Mouse (Mus musculus): ENCODE results near the gene Gm8439.
A peak's percentile ranks its signal among the peaks of the same experiment; 100 is the strongest.

Gene Gm8439

DNA sequence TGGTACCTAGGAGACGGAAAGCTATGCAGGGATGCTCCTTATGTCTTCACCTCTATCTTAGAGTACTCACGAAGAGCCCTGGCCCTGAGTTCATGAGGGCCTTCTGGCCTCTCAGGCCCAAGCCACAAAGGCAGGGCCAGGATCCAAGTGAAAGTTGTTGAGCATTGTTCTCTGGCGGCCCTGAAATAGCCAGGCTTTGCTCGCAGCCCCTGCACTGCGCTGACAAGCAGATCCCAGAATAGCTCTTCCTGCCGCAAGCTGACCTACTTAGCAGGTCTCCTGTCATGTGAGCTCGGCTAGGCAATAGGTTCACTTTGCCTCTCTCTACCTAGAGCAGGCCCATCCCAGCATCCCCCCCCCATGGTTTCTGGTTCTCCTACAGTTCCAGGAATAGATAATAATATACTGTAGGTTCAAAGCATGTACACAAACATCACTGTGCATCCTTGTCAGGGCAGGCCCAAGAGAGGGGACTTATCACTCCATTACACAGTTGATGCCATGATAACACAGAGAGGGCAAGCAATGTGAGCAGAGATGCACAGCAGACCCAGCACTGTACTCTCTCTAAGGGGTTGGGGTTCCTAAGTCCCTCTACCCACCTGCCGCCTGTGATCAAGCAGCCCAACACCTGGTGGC is 25.3 kb downstream of the Gm8439 start:
- peak; percentile 56 for DNase-seq

DNA sequence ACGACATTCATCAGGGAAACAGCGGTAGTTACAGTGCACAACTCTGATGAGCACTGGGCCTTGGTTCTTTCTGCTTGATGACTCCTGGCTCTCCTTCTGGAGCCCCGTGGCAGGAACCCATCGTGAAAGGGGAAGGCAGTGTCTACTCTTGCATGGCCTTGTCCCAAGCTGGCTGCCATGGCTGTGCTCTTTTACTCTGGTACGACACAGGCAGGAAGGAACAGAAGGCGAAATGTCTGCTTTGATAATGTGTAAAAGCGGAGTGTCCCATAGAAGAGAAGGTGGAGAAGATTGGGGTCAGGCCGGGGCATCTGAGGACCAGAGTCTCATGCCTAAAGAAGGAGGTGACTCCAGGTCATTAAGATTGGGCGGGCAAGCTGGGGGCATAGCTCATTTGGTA is 26.1 kb downstream of the Gm8439 start:
- DNase-seq = peak; percentile 13

DNA sequence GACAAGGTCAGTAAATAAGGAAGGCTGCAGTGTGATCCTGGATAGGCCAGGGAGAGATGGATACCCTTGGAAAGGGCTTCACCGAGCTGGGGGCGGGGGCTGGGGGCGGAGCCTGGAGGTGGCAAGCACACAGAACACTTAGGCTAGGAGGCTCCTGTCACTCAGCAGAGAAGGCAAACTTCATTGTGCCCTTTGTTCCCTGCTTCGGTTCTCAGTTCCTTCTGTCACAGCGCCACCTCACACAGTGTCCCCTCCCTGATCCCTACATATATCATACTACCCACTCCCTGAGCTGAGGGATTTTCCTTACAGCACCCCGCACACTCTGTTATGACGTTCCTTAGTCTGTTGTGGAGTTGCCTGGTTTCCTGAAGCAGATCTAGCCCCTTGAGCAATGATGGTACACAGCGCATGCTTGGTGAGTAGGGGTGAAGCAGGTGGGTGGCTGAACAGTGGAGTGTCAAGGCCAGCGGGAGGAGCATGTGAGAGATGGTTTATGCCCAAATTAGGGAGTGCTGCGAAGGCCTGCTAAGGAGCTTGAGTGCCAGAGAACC is 27.1 kb downstream of the Gm8439 start:
- peak; percentile 34 for DNase-seq

DNA sequence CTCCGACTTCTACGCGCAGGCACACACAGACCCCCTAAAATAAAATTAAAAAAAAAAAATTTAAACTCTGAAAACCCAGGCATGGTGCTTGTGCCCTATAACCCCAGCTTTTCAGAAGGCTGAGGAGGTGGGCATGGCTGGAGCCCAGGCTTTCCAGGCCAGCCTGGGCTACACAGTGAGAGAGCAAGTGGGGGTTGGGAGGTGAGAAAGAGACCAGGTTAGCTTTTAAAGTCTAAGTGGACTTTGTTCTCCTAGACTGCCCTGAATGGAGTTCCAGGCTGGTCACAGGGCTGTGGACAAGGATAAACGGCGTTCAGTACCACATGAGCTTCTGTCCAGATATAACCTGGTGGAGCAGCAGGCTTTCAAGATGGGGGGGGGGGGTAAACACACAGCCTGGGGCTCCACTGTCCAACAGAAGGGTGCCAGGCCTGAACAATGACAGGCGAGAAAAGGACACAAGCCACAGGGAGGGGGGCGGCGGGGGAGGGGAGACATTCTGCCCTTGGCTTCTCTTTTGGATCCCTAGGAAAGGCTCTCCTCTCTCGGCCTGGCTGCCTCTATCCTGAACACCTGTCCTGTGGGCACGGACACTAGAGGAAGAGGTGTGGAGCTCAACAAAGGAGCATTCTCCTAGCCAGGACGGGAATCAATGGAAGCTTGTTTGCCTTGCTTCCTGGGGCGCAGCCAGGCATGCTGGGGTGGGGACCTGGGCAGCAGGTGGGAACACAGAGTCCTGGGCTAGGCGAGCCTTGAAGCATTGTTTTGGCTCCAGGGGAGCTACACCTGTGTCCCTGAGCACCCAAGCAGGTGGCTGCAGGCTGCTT is 27.9 kb downstream of the Gm8439 start:
- DNase-seq = no peak

DNA sequence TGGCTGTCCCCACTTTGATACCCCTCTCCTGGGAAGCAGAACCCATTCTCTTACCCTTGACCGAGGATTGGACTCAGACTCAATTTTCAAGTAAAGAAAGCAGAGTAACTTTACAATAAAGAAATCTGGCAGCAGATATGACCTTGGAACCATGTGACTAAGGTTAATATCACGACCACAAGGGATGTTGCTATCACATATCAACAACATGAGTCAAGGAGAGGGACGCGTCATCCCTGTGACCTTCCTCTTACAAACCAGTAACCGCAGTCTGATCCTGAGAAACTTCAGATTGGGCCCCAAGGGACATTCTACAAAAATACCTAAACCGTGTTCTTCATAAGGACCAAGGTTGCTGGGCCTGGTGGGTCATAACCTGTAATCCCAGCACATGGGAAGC is 39.2 kb downstream of the Gm8439 start:
- no peak for DNase-seq

DNA sequence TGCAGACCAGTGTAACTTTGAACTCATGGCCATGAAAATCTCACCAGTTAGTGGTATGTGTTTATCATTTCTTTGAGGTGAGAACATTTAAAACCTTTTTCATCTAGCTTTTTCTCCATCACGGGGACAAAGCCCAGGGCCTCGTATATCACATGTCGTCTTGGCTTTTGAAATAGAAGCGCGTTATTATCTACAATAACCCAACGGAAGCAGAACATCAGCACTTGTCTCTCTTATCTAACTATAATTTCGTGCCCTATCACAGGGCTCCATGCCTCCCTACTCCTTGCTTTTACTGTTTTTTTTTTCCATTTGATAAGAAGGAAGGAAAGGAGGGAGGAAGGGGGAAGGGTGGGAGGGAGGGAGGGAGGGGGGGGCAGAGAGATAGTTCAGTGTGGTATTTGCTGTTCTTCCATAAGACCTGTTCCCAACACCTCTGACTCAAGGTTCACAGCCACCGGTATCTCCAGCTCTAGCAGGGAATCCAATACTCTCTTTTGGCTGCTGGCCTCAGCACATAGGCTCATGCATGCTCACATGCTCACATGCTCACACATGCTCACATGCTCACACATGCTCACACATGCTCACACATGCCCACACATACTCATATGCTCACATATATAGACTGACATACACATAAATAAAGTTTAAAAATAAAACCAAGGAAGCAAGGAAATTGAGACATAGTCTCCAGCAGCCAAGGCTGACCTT is 41.8 kb downstream of the Gm8439 start:
- no peak for DNase-seq

DNA sequence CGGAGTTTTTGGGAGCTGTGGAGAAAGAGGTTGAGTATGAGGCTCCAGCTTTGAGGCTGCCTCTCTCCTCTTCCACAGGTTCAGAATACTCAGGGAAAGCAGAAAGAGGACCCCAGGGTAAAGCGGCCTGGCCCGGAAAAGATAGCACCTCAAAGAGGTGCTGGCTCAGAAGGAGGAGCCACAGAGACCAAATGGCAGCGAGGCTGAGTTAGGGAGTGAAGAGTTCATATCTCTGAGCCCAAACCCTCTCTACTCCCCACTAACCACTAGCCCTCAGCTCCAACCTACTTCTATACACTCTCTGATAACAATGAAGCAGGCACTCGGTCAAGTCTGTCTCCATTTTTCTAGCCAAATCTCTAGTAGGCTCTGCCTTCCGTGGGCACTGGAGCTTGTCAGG is 43.3 kb downstream of the Gm8439 start:
- no peak for DNase-seq

DNA sequence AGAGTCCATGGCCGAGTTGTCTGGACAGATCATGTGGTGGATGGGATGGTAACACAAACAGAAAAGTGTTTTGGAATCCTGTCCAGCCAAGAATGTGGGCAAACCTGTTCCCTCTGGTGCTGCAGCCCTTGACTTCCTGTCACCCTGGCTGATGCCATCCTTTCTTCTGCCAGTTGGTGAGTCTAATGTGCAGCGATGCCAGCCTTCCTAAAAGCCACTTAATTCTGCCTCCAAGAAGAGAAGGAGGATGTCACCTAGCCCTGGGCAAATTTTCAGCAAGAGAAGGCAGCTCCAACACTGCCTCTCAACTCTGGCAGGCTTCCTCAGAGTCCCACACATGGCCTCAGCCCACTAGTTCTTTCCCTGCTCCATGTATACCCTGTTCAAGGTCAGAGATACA is 46.8 kb downstream of the Gm8439 start:
- DNase-seq = no peak

DNA sequence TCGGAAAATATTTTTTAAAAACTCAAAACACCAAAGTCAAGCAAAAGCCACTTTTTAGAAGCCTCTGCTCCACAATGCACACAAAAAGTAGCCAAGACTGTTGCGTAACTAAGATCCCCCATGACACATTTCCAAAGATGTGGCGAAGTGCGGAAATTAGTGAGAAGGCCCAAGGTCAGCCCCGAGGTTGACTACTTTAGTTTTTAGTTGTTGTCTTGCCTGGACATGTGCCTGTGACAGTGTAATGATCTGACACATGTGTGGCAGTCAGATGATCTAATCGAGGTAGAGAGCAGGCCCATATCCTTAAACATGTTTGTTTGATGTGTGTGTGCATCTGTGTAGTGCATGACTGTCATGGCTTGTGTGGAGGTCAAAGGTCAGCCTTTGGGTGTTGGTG is 53.4 kb downstream of the Gm8439 start:
- DNase-seq = no peak

DNA sequence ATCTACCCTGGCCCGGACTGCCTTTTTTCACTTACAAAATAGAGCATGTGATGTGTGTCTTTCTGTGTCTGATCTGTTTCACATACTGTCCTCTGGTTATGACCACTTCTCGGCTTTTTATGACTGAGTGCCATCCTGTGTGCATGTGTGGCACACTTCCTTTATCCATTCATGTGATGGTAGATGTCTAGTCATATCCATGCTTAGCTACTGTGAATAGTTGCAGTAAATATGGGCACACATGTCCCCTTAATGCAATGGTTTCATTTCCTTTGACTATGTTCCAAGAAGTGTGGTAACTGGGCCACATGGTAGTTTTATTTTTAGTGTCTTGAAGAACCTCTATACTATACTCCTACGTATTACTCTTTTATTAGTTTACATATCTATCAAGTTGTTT is 55.4 kb downstream of the Gm8439 start:
- no peak for DNase-seq

DNA sequence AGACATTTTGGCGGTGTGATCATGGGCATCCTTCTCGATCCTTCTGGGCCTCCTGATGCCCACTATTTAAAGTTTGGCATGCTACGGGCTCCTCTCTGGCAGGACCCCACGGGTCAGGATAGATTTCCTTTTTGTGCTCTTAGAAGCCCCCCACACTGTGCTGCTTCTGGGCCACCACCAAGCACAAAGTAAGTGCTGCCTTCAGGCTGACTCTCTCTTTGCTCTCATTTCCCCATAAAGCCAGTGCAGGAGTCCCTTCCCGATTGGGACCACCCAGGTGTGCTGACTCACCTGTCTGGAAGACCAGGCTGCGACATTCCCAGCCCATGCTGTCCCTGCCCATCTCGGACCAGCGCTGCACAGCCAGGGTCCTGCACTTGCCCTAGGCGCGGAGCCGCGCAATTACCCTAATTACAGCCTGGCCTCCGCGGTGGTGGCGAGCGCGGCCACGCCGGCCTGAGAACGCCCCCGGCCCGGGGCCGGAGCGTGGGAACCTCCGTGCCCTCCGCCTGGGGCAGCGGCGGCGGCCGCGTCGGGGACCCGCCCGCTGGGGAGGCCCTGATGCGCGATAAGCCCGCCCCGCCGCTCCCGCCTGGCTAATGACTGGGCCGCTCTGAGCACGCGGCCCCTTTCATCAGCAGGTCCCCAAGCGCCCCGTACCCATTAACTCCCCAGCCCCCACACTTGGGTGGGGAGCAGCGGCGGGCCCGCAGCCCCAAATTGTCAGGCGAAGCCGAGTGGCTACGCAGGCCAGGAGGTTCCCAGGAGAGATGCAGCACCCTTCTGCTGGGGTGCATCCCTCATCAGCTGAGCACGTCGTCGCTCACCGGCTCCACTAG is 61.0 kb downstream of the Gm8439 start:
- no peak for DNase-seq

DNA sequence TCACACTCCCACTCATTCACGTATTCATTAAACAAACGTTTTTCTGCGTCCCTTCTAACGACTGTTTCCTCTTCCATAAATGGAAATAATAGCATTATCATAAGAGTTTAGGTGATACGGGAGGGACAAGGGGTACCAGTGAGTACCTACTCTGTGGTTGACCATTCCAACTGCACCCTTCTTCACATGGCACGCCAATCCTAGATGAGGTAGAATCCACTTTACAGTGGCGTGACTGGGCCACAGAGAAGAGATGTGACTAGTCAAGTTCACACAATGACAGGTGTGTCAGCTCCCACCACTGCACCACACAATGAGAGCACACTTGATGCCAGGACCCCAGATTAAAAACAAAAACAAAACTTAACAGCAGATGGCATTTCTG is 61.7 kb downstream of the Gm8439 start:
- DNase-seq = no peak

DNA sequence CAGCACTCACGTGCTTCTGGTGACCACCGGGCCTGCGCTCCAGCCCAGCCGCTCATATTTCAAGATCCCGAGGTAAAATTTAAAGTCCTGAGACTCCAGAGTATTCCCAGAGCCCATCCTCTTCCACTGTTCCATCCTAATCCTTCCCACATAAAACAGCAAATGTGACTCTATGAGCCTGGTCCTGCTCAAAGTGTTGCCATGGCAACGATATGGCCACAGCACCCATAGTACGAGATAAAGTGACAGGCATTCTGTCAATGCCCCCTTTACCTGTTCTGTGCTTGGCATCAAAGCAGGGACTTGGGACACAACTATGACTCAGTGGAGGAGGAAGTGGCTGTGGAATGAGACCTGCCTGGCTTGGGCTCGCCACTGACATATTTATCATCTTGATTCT is 67.4 kb downstream of the Gm8439 start:
- no peak for DNase-seq
